Mouse (Mus musculus) B cell, adult 2 months (primary cell): ENCODE results near the gene Phf11d.
"Not testable (repeated sequence)": the region's sequence is repeated elsewhere in the genome, so short reads cannot be mapped to it uniquely, and the experiment has no call there.

ENCODE experiments used
- DNase-seq, 2 experiments: peaks; one replicate each; pipeline ENCODE4 v3.0.0; 2022

The Phf11d gene

DNA sequence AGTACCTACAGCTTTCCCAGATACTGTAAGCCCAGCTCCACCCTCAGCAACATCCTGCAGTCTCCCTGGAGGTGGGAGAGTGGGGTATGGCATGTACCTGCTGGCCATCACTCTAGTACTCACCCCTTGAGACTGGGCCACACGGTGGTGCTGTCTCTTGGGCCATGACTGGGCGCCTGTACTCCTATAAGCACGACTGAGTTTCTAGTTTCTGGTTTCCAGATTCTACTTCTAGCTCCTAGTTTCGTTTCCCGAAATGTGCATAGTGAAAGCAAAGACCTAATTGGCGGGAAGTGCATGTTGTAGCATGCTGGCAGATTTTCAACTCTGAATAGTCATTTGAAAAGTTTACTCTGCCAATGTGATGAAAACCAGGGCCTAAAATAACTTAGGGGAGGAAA lies at the start of gene Phf11d:
Phf11d (minus strand) TSS at position 227 of the 401 bp plus-strand sequence.
- peak; percentile 17 to 18 for DNase-seq

DNA sequence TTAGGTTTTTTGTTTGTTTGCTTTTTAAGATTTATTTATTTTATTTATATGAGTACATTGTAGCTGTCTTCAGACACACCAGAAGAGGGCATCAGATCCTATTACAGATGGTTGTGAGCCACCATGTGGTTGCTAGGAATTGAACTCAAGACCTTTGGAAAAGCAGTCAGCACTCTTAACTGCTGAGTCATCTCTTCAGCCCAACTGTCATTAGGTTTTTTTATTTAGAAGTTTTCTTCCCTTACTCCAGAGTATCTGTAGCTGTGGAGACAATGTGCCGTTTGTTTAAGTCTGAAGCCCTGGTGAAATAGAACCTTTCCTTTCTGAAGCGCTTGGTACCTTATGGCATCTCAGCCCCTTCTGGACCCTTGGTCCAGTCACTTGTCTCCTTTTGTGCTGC lies 49.7 kb upstream of the Phf11d start:
- DNase-seq: not testable (repeated sequence)

GRCm38 (mm10) chr14:59396999-59397398 lies 31.7 kb upstream of the Phf11d start:
- peak; percentile 74 to 76 for DNase-seq

DNA sequence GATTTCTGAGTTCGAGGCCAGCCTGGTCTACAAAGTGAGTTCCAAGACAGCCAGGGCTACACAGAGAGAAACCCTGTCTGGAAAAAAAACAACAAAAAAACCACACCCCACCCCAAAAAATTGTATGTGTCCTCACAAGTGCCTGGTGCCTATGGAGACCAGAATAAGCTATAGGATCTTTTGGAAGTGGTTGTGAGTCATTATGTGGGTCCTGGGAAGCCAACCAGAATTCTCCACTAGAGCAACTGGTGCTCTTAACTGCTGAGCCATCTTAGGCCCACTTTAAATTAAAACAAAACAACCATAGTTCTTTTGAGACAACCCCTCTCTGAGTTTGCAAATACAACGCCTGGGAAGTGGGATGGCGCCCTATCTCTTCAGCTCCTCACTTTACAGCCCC lies 30.0 kb upstream of the Phf11d start, which contains the start of gene Phf11c:
Phf11c (minus strand) TSS at position 101 of the 400 bp plus-strand sequence.
- DNase-seq: no peak

DNA sequence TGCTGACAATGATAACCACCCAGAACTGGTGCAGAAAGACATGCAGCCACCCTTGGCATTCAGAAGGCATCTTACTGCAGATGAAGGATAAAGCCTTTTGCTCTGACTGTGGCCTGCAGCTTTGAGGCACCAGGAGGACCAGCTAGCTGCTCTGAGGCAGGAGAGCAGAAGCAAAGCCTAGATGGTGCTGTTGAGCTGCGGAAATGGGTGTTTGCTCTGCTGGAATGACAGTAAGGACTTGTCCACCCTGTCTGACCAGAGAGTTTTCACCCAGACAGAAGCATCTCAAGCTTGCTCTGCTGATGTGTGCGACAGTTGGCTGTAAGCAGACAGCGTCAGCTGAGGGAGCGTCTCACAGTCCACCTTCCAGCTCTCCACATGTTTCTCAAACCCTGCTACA lies 24.9 kb upstream of the Phf11d start:
- peak; percentile 16 to 23 for DNase-seq

- no peak for DNase-seq
Observed at GRCm38 (mm10) chr14:59389532-59389931, 24.3 kb upstream of the Phf11d start.

DNA sequence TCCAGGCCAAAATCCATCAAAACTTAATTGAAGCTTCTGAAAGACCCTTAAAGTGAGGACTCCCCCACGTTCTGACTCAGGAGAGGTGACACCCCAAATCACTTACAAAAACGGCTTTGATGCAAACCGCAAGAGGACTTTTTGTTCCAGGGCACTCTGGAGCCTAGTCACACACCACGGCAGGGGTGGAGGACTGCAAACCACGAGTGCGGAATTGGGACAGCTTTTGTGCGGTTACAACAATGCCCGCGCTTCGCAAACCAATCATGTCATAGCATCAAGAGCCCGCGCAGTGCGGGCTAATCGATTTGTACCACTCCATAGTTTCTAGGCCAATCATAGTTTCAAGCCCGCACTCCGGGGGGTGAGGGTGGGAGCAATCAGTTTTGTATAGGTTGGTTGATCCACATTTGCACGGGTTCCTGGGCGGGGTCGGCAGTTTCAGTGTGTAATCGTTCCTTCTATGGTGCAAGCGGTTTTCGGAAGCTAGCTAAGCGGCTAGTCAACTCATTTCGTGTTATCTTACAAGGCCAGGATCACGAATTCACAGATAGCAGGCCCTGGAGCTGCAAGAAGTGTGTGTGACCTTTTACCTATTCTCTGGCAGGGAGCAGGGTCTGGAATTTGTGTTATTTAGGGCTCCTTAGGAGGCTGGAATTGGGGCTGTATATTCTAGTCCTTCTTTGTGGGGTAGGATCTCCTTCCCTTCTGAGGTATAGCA lies 5.2 kb upstream of the Phf11d start:
- no peak for DNase-seq

DNA sequence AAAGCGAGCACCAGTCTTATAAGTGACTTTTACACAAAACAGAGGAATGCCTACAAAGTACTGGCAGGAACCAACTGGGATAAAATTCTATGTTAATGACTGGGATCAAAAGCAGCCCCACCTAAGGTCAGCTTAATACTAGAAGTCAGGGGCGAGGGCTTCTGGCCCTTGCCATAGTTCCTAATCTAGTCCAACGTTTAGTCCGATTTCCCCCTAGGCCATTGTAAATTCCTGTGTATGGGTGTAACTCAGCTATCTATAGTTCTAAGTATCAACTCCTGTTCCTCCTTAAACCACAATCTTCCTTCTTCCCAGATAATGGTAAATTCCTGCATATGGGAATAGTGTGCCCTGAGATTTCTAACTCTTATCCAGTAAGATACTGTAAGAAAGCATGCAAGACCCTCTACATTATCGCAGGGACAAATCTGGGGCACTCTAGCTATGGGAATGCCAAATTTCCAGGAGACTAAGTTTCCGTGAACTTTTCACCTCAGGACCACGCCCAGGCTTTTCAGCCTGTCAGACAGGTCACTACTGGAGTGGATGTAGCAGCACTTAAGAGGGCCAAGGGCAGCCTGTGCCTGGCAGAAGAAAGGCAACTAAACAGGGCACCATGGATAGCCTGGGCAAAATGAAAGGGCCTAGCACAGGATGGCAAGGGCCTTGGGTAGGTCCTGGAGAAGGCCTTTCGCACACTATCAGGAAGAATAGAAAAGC lies 1.3 kb upstream of the Phf11d start:
- no peak for DNase-seq

GRCm38 (mm10) chr14:59341189-59341588 lies 24.1 kb downstream of the Phf11d start, which contains the start of gene Phf11b:
Gene Phf11b (minus strand): TSS chr14:59341351.
- peak; percentile 40 to 49 for DNase-seq

DNA sequence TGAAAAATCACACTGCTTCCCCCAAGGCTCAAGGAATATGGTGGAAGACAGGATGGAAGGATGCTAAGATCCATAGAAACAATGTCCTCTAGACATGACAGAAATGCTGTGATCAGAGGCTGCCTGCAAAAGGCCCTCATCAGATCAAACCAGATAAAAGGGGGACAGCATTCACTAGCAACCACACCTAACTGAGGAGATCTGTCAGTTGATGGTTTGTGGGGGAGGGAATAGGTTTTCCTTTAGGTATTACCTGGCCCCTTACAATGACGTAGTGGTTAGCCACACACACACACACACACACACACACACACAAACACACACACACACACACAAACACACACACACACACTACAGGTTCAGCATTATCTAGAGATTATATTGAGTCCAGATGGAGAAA lies 25.7 kb downstream of the Phf11d start:
- DNase-seq: no peak

DNA sequence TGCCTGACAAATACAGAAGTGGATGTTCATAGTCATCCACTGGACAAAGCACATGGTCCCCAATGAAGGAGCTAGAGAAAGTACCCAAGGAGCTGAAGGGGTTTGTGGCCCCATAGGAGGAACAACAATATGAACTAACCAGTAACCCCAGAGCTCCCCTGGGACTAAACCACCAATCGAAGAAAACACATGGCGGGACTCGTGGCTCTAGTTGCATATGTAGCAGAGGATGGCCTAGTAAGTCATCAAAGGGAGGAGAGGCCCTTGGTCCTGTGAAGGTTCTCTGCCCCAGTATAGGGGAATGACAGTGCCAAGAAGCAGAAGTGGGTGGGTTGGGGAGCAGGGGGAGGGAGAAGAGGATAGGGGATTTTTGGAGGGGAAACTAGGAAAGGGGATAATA lies 29.2 kb downstream of the Phf11d start:
- DNase-seq: peak; percentile 11 to 31

GRCm38 (mm10) chr14:59330499-59330898 lies 34.8 kb downstream of the Phf11d start:
- DNase-seq: peak; percentile 22 to 40

- DNase-seq: not testable (repeated sequence)
Observed at GRCm38 (mm10) chr14:59319970-59320369, 45.3 kb downstream of the Phf11d start.

DNA sequence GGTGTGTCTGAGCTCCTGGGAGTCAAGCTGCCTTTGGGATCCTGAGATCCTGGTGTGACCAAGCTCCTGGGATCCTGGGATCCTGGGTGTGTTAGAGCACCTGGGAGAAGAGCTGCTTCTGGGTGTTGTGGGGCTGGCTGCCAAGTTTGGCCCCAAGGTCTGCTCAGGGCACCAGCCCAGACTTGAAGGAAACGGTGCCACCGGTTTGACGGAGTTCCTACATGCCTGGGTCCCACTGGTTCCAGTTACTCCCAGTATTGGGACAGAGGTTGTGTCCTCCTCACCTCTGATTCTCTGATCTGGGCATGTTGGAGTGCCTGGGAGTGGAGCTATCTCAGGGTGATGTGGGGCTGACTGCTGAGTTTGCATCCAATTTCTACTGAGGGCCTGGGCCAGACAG lies 46.2 kb downstream of the Phf11d start:
- DNase-seq: not testable (repeated sequence)
